Mouse (Mus musculus): ENCODE measurements at regions not wholly inside any gene's neighbourhood (a gene's known extent, or its start where the extent isn't known, plus 50 kb on each side); places are given as distances from the start of the nearest gene placed in this dataset.
"Not testable (repeated sequence)": the region's sequence is repeated elsewhere in the genome, so short reads cannot be mapped to it uniquely, and the experiment has no call there.

DNA sequence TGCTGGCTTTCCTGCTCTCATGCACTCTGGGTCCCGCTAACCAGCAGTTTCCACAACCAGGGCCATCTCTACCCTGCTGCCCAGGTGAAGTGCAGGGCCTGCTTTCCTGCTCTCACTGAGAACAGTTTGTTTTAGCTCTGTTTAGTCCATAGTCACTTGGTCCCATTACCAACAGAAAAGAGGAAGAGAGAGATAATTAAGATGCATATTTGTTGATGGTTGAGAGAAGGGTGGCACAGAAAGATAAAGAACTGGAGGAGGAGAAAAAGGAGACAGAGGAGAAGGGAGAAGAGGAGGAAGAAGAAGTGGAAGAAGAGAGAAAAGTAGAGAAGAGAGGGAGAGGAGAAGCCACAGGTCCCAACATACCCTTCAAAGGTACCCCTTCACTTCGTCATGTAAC, 200.1 kb downstream of the Wdr20rt start:
- Histone ChIP-seq H3K9ac (no peak overlapping the region), H3K4me2 (no peak overlapping the region), H3K4me1 (0 out of 2 replicates have a peak, but pooled peaks cover 3% of the 10 kb centered on the region), H3K27me3 (no peaks in the 10 kb centered on the region), H3K4me3 (no peak overlapping the region), H3K9me3 (no peaks in the 10 kb centered on the region), H3K36me3 (no peaks in the 10 kb centered on the region), H3K27ac (no peak overlapping the region)
- no peak for ATAC-seq (ENCODE audit: insufficient number of reproducible peaks, insufficient read depth, low FRiP score, low TSS enrichment, low read depth)
- WGBS: 98% methylated on average over 2 of the region's 2 CpGs

DNA sequence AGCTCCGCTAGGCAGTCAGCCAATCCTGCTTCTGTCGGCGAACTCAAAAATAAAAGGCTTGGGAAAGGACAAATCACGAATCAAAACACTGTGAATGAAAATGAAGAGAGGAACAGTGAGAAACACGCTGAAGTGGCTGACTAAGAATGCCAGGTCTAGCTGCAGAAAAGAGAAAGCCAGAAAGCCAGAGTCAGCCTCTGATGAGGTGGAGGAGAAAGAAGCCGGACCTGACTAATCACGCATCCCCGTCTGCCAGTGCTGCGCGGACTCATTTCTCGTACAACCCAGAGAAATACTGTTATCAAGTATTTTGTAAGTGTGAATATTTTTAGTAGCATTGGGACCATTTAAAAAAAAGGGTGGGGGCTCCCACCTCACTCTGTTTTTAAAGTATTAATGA, 201.6 kb downstream of the Wdr20rt start:
- Histone ChIP-seq H3K4me2 (no peak overlapping the region), H3K4me1 (0 out of 2 replicates have a peak, but pooled peaks cover 3% of the 10 kb centered on the region), H3K9ac (no peak overlapping the region), H3K27ac (no peak overlapping the region), H3K4me3 (no peak overlapping the region), H3K9me3 (no peaks in the 10 kb centered on the region), H3K27me3 (no peaks in the 10 kb centered on the region), H3K36me3 (no peaks in the 10 kb centered on the region)
- WGBS: 84% methylated on average over 11 of the region's 11 CpGs
- no peak for ATAC-seq (ENCODE audit: insufficient number of reproducible peaks, insufficient read depth, low FRiP score, low TSS enrichment, low read depth)

DNA sequence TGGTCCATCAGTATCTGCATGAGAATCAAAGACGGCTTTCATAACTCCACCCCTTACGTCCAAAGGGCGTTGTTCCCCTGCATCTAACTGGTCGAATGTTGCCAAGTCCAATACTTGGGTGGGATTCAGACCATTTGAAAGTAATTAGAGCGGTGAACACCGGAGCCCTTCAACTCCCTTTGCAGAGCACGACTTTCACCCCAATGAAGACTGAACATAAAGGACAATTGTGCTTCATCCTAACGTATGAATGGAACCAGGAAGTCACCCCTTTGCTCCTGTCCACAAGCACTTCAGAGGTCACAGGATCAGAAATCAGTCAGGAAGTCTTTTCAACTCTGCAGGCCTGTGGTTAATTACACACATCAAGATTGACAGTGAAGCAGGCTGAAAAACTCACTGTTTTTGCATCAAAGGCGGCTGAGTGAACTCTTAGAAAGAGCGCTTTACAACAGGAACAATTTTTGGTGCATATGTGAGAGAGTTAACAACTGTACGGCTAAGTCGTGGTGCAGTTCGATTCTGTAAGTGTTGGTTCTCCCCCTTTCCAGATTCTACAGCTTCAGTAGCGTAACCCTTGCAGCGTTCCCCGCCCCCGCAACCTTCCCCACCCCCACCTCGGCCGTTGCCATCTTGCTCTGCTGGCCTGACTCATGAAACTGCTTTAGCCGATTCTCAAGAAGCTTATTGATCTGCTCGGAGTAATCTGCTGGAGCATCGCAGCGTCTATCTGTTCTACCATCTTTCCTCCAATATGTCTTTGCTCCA, 203.1 kb downstream of the Wdr20rt start:
- ATAC-seq (ENCODE audit: insufficient number of reproducible peaks, insufficient read depth, low FRiP score, low TSS enrichment, low read depth): no peak
- peak overlapping the region; percentile 58 for H3K4me2 ChIP-seq
- 0 out of 2 replicates have a peak, but pooled peaks cover 3% of the 10 kb centered on the region for H3K4me1 ChIP-seq

DNA sequence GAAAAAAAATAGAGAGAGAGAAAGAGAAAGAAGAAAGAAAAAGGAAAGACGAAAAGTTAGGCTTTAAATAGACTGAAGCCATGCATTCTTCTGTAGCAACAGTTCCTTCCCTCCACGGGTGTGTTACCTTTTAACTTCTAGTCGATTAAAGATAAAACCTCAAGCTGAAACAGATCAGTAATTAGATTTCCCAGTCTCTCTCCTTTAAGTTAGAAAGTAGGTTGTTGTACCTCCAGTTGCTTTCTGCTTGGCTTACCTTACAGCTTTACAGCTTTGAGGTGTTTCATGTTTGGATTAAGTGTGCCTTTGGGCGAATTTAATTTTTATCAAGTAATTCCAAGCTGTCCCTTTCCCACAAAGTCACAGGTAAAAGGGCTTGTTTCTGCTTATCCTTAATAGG, 225.5 kb downstream of the Wdr20rt start:
- WGBS: 54% methylated on average over 4 of the region's 4 CpGs
- H3K4me2 ChIP-seq: no peak overlapping the region
- no peak overlapping the region for H3K4me3 ChIP-seq
- no peaks in the 10 kb centered on the region for H3K9me3 ChIP-seq
- no peak for ATAC-seq (ENCODE audit: insufficient number of reproducible peaks, insufficient read depth, low FRiP score, low TSS enrichment, low read depth)
- no peaks in the 10 kb centered on the region for H3K27me3 ChIP-seq
- no peak overlapping the region for H3K9ac ChIP-seq
- no peaks in the 10 kb centered on the region for H3K36me3 ChIP-seq
- no peaks in the 10 kb centered on the region for H3K4me1 ChIP-seq
- no peak overlapping the region for H3K27ac ChIP-seq

More for the DNA sequence above, 203.1 kb downstream of the Wdr20rt start:
- peak overlapping the region; percentile 37 for H3K4me3 ChIP-seq
- no peak overlapping the region for H3K27ac ChIP-seq
- H3K9me3 ChIP-seq: no peaks in the 10 kb centered on the region
- H3K36me3 ChIP-seq: no peaks in the 10 kb centered on the region
- no peaks in the 10 kb centered on the region for H3K27me3 ChIP-seq
- H3K9ac ChIP-seq: peak overlapping the region; percentile 54; the same call in 1 of the 2 replicates
- WGBS: 13% methylated on average over 23 of the region's 23 CpGs

DNA sequence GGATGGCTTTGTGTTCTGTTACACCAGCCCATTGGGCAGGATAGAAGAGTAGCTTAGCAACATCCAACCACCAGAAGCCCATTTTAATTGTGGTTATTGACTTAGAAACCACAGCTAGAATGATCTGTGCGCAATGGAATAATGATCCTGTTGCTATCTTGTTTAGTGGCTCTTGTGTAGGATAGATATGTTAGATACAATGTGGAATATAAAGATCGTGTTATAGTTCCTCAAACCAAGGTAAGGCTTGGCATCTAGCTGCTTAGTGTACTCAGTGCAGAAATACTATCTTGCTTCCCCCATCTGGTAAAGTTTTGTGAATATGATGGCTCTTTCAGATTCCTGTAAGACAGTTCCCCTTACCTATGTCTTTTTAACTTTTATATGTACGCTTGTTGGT, 230.4 kb downstream of the Wdr20rt start:
- ATAC-seq (ENCODE audit: insufficient number of reproducible peaks, insufficient read depth, low FRiP score, low TSS enrichment, low read depth): no peak
- no peaks in the 10 kb centered on the region for H3K9me3 ChIP-seq
- no peak overlapping the region for H3K9ac ChIP-seq
- no peak overlapping the region for H3K27ac ChIP-seq
- H3K27me3 ChIP-seq: no peaks in the 10 kb centered on the region
- H3K4me2 ChIP-seq: no peak overlapping the region
- no peaks in the 10 kb centered on the region for H3K36me3 ChIP-seq
- H3K4me1 ChIP-seq: no peaks in the 10 kb centered on the region
- 88% methylated on average over 3 of the region's 3 CpGs for WGBS
- H3K4me3 ChIP-seq: no peak overlapping the region

GRCm38 (mm10) chr12:65456956-65457355, 231.6 kb downstream of the Wdr20rt start:
- Histone ChIP-seq H3K27me3 (no peaks in the 10 kb centered on the region), H3K4me2 (no peak overlapping the region), H3K27ac (no peak overlapping the region), H3K4me3 (no peak overlapping the region), H3K9ac (no peak overlapping the region), H3K4me1 (no peaks in the 10 kb centered on the region), H3K9me3 (no peaks in the 10 kb centered on the region), H3K36me3 (no peaks in the 10 kb centered on the region)
- ATAC-seq (ENCODE audit: insufficient number of reproducible peaks, insufficient read depth, low FRiP score, low TSS enrichment, low read depth): no peak
- WGBS: 61% methylated on average over 3 of the region's 3 CpGs

DNA sequence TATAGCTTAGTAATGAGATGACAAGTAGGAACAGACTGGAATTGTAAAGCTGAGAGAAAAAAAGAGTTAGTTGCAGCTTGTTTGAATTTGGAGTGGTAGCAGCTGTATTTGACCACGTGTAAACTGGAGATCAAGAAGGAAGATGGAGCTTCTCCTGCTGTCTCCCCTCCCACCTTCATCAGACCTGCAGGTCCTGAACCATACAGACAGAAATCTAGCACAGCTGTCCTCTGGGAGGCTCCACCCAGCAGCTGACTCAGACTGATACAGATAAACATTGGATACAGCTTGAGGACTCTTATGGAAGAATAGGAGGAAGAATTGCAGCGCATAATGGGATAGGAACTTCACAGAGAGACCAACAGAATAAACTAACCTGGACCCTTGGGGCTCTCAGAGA, 238.9 kb downstream of the Wdr20rt start:
- no peak for ATAC-seq (ENCODE audit: insufficient number of reproducible peaks, insufficient read depth, low FRiP score, low TSS enrichment, low read depth)
- no peaks in the 10 kb centered on the region for H3K4me1 ChIP-seq
- H3K4me3 ChIP-seq: no peak overlapping the region
- no peaks in the 10 kb centered on the region for H3K27me3 ChIP-seq
- WGBS: 62% methylated on average over 2 of the region's 2 CpGs
- H3K9me3 ChIP-seq: no peaks in the 10 kb centered on the region
- H3K4me2 ChIP-seq: no peak overlapping the region
- no peak overlapping the region for H3K27ac ChIP-seq
- no peak overlapping the region for H3K9ac ChIP-seq
- H3K36me3 ChIP-seq: no peaks in the 10 kb centered on the region

- not testable (repeated sequence) for H3K36me3 ChIP-seq; H3K27ac ChIP-seq; H3K4me2 ChIP-seq; H3K4me3 ChIP-seq; H3K27me3 ChIP-seq; H3K4me1 ChIP-seq; ATAC-seq (ENCODE audit: insufficient number of reproducible peaks, insufficient read depth, low FRiP score, low TSS enrichment, low read depth); H3K9ac ChIP-seq; H3K9me3 ChIP-seq
- WGBS: 45% methylated on average over 9 of the region's 9 CpGs
Observed at GRCm38 (mm10) chr12:65478674-65479073, 253.4 kb downstream of the Wdr20rt start.

GRCm38 (mm10) chr12:65480829-65481228, 255.5 kb downstream of the Wdr20rt start:
- WGBS: 65% methylated on average over 4 of the region's 4 CpGs

GRCm38 (mm10) chr12:65491092-65491491, 265.8 kb downstream of the Wdr20rt start:
- Histone ChIP-seq H3K4me3 (no peak overlapping the region), H3K4me1 (no peaks in the 10 kb centered on the region), H3K4me2 (no peak overlapping the region), H3K36me3 (no peaks in the 10 kb centered on the region), H3K27ac (no peak overlapping the region), H3K9me3 (no peaks in the 10 kb centered on the region), H3K27me3 (no peaks in the 10 kb centered on the region), H3K9ac (no peak overlapping the region)
- no peak for ATAC-seq (ENCODE audit: insufficient number of reproducible peaks, insufficient read depth, low FRiP score, low TSS enrichment, low read depth)
- 87% methylated on average over 2 of the region's 2 CpGs for WGBS

More at GRCm38 (mm10) chr12:65480829-65481228, 255.5 kb downstream of the Wdr20rt start:
- no peaks in the 10 kb centered on the region for H3K9me3 ChIP-seq
- ATAC-seq (ENCODE audit: insufficient number of reproducible peaks, insufficient read depth, low FRiP score, low TSS enrichment, low read depth): no peak
- H3K27ac ChIP-seq: no peak overlapping the region
- H3K27me3 ChIP-seq: no peaks in the 10 kb centered on the region
- H3K4me1 ChIP-seq: no peaks in the 10 kb centered on the region
- H3K9ac ChIP-seq: no peak overlapping the region
- no peak overlapping the region for H3K4me3 ChIP-seq
- H3K4me2 ChIP-seq: no peak overlapping the region
- no peaks in the 10 kb centered on the region for H3K36me3 ChIP-seq

GRCm38 (mm10) chr12:65494388-65495030, 269.2 kb downstream of the Wdr20rt start:
- H3K27me3 ChIP-seq: no peaks in the 10 kb centered on the region
- no peaks in the 10 kb centered on the region for H3K36me3 ChIP-seq
- H3K4me3 ChIP-seq: no peak overlapping the region
- no peak overlapping the region for H3K27ac ChIP-seq
- H3K9ac ChIP-seq: no peak overlapping the region
- no peak for ATAC-seq (ENCODE audit: insufficient number of reproducible peaks, insufficient read depth, low FRiP score, low TSS enrichment, low read depth)
- H3K9me3 ChIP-seq: no peaks in the 10 kb centered on the region
- WGBS: 86% methylated on average over 5 of the region's 5 CpGs
- H3K4me1 ChIP-seq: no peaks in the 10 kb centered on the region
- no peak overlapping the region for H3K4me2 ChIP-seq

- Histone ChIP-seq H3K27me3 (no peaks in the 10 kb centered on the region), H3K4me2 (no peak overlapping the region), H3K36me3 (no peaks in the 10 kb centered on the region), H3K9ac (no peak overlapping the region), H3K4me1 (no peaks in the 10 kb centered on the region), H3K9me3 (no peaks in the 10 kb centered on the region), H3K27ac (no peak overlapping the region), H3K4me3 (no peak overlapping the region)
- 80% methylated on average over 6 of the region's 6 CpGs for WGBS
- ATAC-seq (ENCODE audit: insufficient number of reproducible peaks, insufficient read depth, low FRiP score, low TSS enrichment, low read depth): no peak
Observed at GRCm38 (mm10) chr12:65496613-65497012, 271.3 kb downstream of the Wdr20rt start.
